Mouse (Mus musculus) left cerebral cortex, postnatal 25 days (tissue): ENCODE results near the gene Fam83g. TPM values are rescaled to one million over a fixed set of nuclear protein-coding genes. Genes with fewer than 3 reads are reported as not detected.

Experiments
- DNase-seq, 2 experiments: peaks; one replicate each; pipeline ENCODE4 v3.0.0; 2022; ENCODE audit warnings: low spot score in 2 of 2, mixed read lengths in 1 of 2
- intact Hi-C: fragments of 180-260 bp; cut with DNase I; formaldehyde crosslinking; loops from one replicate; pipeline ENCODE4 v1.15.1; 2025
- total RNA-seq, 2 experiments: library from RNA; stranded (reverse); gene quantifications; 2 replicates each; pipeline ENCODE4 v1.2.3; 2021

Gene Fam83g
- total RNA-seq, 2 experiments from 2014 or later, result not detected

DNA sequence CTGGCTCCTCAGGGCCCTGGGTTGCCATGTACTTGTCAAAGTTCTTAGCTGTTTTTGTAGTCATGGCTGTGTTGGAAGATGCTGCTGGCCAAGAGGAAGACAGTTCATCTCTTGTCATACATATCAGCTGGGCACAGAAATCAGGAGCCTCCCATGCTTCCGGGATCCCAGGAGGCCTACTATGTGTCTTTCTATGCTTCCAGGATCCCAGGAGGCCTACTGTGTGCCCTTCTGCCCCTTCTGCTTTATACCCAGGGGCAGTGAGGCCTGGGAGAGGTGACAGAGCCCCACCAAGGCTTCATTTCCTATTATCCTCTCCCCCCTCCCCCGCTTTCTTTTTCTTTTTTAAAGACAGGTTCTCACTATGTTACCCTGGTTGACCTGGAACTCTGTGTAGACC, 21.7 kb downstream of the Fam83g start:
- intact Hi-C loops, result no loop called here
- DNase-seq, result no peak

GRCm38 (mm10) chr11:61706232-61706631, 22.3 kb downstream of the Fam83g start:
- intact Hi-C loops, result no loop called here
- no peak for DNase-seq

DNA sequence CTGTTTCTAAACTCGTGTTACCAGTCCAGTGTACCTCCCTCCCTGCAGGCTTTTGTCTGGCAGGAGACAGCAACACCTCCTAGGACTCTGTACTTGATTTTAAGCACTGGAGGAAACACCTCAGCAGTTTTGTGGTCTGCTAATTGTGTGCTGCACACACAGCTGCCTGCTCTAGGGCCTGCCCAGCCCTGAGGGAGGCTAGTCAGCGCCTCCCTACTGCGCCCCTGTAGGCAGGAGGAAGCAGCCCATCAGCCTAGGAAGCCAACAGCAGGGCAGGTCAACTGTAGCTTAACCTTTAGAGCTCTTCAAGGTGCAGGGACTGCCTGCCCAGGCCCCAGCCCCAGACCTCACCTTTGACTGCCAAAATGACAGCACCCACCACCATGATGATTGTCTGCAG, 25.0 kb downstream of the Fam83g start:
- no peak for DNase-seq
- intact Hi-C loops, result no loop called here

DNA sequence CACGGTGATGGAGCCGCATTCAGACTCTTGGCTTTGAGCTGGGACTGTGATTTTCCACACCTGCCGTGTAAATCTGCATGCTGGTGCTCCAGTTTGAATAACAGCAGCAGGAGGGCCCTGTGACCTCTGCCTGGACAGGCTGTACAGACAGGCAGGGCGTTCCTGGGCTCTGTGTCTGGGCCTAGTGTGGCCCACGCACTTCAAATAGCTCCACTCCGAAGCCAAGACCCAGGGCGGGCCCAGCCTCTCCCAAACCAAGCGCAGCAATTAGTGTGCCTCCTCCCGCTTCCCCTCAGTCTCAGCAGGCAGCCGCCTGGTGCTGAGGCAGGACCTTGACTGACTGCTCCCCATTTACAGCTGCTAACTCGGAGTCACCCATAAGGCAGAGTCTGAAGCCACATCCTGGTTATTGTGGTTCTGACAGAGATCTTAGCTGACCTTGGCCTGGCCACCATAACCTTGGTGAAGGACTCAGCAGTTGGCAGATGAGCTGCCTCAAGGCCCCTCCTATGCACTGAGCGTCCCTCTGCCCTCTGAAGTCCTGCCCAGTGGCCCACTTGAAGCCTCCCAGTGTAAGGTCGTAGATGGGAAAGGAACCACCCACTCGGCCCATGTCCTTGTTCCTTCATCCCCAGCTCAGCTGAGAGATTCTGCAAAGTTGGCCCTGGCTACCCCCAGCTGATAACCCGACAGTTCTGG, 29.4 kb downstream of the Fam83g start:
- no peak for DNase-seq
- intact Hi-C loops, result loop anchor here (10.0 kb wide), 1 partner anchor 519 kb away; no protein-coding TSS in a partner anchor

DNA sequence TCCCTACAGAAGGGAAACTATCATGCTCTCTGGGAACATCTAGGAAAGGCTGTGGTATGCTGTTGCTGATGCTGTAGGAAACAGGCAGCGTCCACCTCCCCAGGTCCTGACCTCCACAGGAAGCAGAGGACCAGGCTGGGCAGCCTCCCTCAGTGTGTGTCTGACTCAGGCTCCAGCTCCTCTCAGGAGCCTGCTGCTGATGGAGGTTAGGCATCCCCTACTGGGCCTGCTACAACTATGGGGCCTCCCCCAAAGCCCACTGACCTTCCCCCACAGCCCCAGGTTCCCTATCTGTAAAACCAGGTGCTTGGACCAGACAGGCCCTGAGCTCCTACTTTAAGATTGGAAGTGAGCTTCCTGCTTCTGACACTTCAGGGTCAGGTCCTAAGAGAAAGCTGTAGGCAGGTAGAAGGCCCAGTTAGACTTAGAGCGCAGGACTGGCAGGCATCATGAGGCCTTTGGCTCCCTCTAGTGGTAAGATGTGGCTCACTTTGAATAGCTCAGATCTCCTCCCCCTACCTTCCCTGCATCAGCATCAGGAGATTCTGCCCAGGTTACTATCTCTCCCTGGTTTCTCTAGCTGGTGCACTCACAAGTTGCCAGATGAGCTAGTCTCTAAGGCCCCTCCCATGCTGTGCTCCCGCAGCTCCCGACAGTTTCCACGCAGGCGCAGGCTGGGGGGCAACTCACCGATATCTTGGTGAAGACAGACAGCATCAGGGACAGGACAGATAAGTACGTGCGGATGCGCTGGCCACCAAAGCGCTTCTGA, 30.6 kb downstream of the Fam83g start:
- intact Hi-C loops, result loop anchor here (1.0 to 10.0 kb wide), 5 partner anchors 48 to 520 kb away; partner anchors contain the start of gene B9d1
- DNase-seq, result peak; percentile 81 to 88

DNA sequence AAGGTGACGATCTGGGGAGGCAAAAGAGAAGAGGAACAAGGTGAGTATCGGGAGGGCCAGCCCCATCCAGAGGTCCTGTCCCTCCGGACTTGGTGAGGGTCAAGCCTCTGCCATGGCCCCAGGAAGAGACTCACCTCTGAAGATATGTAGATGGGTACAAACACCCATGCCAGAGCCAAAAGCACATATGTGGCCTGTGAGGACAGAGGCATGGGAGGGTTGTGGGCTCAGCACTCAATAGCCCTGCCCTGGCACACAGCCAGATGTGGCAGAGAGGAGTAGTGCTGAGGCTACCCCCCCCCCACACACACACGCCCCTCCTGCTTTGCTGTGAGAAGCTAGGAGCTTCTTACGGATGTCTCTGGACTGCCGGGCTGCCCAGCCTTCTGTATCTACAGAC, 31.2 kb downstream of the Fam83g start:
- DNase-seq, result no peak

DNA sequence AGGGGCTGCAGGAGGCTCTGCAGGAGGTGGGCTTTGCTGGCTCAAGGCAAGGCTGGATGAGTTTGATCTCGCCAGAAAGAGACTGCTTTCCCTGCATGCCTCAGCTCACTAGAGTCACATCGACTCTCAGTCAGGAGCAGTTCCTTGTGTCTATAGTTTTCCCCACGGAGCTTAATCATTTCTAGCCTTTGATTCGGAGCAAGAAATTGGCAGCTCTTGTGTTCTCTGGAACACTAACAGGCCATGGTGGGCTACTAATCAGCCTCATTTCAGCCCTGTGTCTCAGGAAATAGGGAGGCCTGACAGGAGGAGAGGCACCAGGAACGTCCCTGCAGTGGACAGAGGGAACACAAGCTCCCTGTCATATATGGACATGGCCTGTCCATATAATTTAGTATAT, 34.1 kb downstream of the Fam83g start:
- no peak for DNase-seq
- intact Hi-C loops, result loop anchor here (10.0 kb wide), 1 partner anchor 523 kb away; no protein-coding TSS in a partner anchor

More for the DNA sequence above, 31.2 kb downstream of the Fam83g start:
- intact Hi-C loops, result loop anchor here (2.0 to 10.0 kb wide), 3 partner anchors 94 to 520 kb away; no protein-coding TSS in a partner anchor

DNA sequence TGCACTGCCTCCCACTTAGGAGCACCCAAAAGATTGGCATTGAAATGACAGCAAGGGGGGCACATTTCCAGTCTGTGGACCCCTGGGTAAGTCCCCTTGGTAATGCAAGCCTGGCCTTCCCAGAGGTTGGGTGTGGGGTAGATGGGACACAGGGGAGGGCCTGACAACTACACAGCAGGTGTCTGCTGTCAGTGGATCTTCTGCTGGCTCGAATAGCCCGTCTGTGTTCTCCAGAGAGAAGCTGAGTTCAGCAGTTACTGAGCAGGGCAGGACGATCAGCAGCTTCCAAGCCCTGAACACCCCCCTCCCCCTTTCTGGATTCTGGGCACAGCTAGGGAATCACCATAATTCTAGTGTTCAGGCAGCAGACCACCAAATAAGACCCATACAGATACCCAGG, 35.5 kb downstream of the Fam83g start:
- intact Hi-C loops, result loop anchor here (10.0 kb wide), 1 partner anchor 525 kb away; no protein-coding TSS in a partner anchor
- no peak for DNase-seq

GRCm38 (mm10) chr11:61719826-61720225, 35.9 kb downstream of the Fam83g start:
- intact Hi-C loops, result loop anchor here (10.0 kb wide), 1 partner anchor 525 kb away; no protein-coding TSS in a partner anchor
- no peak for DNase-seq

GRCm38 (mm10) chr11:61720636-61721035, 36.7 kb downstream of the Fam83g start, which contains the start of gene Slc5a10:
Gene Slc5a10, minus strand, starts transcription at chr11:61720826.
- intact Hi-C loops, result no loop called here
- DNase-seq, result no peak

DNA sequence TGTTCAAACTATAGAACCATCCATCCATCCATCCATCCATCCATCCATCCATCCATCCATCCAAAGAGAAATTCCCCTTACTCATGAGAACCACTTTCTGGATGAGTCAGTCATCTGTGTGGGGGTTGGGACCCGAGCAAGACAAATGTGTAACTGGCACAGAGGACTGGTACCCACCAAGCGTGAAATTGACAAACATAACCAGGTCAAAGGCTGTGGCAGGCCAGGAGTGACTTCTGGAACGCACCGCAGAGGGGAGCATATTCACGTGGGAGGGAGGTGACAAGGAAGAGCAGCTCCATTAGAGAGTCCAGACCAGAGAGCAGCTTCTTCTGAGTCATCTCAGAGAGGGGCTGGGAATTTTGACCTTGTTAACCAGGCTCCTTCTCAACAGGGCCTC, 38.2 kb downstream of the Fam83g start:
- intact Hi-C loops, result no loop called here
- DNase-seq, result no peak

- DNase-seq, result peak in 1 of 2 experiments; percentile 14
- intact Hi-C loops, result no loop called here
Measured at GRCm38 (mm10) chr11:61728037-61728436, 44.1 kb downstream of the Fam83g start.

GRCm38 (mm10) chr11:61732672-61733071, 48.8 kb downstream of the Fam83g start:
- intact Hi-C loops, result no loop called here
- no peak for DNase-seq

DNA sequence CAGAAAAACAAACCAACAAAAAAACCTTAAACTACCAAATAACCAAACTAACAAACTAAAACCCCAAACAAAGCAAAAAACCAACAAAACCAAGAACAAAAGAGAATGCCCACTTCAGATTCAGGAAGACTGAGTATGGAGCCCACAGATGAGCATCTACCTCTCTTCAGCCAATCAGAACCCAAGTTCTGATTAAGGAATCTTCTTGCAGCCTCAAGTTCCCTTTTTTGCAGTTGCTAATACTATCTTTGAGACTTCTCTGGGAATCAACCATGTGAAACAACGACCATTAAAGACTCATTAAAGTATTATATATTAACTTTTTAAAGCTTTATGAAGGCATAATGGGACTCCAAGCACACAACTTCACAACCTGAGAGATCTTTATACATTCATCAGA, 53.4 kb downstream of the Fam83g start:
- intact Hi-C loops, result no loop called here
- DNase-seq, result no peak

DNA sequence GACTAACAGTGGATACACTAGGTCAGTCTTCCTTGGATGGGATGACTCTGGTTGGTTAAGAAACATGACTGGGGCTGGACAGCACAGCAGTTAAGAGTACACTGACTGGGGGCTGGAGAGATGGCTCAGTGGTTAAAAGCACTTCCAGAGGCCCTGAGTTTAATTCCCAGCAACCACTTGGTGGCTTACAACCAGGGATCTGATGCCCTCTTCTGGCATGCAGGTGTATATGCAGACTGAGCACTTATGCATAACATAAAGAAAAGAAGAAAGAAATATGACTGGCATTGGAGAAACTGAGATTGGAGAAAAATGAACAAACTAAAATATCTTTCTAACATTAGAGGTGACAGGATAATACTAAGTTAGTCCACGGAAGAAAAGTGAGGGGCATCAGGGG, 56.6 kb downstream of the Fam83g start:
- intact Hi-C loops, result no loop called here
- no peak for DNase-seq

GRCm38 (mm10) chr11:61743768-61744167, 59.9 kb downstream of the Fam83g start:
- intact Hi-C loops, result no loop called here
- peak in 1 of 2 experiments; percentile 43 for DNase-seq

GRCm38 (mm10) chr11:61744460-61744859, 60.6 kb downstream of the Fam83g start:
- no peak for DNase-seq
- intact Hi-C loops, result no loop called here

DNA sequence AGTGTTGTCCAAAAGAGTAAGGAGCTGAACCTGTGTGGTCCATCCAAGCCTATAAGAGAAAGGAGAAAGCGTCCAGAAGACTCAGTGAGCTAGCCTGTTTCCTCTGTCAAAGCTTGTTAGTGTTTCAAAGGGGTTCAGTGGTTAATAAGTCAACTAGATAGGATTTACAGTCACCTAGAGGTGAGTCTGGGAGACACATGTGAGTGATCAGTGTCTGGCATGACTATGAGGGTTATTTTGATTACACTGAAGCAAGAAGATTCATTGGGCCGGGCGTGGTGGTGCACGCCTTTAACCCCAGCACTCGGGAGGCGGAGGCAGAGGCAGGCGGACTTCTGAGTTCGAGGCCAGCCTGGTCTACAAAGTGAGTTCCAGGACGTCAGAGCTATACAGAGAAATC, 61.9 kb downstream of the Fam83g start:
- intact Hi-C loops, result no loop called here
- DNase-seq, result no peak

GRCm38 (mm10) chr11:61747161-61747560, 63.3 kb downstream of the Fam83g start:
- intact Hi-C loops, result no loop called here
- DNase-seq, result no peak

DNA sequence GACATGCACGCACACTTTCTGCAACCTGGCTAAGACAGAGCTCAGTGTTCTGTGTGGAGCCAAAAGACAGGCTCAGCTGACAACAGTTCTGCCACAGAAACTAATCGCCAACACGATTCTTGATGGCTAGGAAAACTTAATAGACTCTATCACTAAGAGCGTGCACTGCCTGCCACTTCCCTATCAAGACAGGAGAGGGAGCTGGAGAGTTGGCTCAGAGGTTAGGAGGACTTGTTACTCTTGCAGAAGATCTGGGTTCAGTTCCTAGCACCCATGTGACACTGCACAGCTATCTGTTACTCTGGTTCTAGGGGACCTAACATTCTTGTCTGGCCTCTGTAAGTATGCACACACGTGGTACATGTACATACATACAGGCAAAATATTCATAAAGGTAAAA, 67.7 kb downstream of the Fam83g start:
- no peak for DNase-seq
- intact Hi-C loops, result no loop called here

DNA sequence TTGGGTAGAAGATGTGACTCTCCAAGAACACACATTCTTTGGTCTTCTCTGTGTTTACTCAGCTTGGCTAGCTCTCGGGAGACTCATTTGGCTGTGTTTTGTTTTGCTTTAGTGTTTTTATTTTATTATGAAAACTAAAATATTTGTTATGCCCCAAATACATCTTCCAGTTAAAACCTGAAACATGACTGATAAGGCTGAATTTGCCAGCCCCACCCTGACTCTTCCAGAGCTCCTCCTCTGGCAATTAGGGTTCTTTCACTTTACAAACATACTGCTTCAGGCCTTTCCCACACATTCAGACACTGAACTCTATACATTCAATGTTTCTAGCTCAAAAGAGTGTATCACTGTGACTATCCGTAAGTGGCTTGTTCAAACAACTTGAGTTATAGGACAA, 73.3 kb downstream of the Fam83g start:
- DNase-seq, result no peak
- intact Hi-C loops, result no loop called here
